Mouse (Mus musculus): ENCODE results near the gene Dock8.

DNA sequence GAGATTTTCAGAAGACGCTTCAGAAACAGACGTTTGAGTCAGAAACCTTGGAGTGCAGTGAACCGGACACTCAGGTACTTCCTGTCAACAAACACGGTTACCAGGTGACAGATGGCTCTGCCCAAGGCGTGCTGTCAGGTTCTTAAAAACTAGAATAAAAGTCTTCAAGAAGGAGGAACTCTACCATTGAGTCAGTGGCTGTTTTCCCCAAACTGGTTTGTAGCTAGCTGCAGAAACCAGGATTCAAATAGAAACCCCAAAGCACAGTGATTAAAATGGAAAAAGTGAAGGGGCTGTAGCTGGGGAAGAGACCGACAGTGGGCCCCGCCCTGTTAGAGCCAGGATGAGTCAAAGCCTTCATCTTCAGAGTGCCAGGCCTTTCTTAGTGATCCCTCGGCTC lies 78.8 kb downstream of the Dock8 start:
- TF ChIP-seq CTCF (IDR thresholded peaks at IDR 0.05; ENCODE audit: borderline replicate concordance, insufficient read depth, low read depth, low read length) (no peak), POLR2A (IDR thresholded peaks at IDR 0.05; ENCODE audit: borderline replicate concordance, insufficient read depth, low read length) (no peak)

Measured in cerebellum, adult 2 months (tissue).